ENCODE assay signal across 16 mouse cellular contexts in genomic region chr2:13169158-13169890, GRCm38 (mm10).
DNase-seq lines count a peak whose midpoint lies in the region; ATAC-seq and TF ChIP-seq lines count a peak whose summit lies in the region.
"Had no signal": no experiment of that assay in that cellular context is flagged by ENCODE, and none has a peak within 500 bp of the region (broad histone marks: within the 10 kb centered on the region; RNA-seq: fewer than 3 reads in every experiment).

No protein-coding gene starts in this region.

- H3K4me3 ChIP-seq in forebrain, postnatal 0 days (ENCODE audit: low read depth, low read length) = no peak overlapping the region
- H3K4me3 ChIP-seq: embryonic facial prominence, embryonic 13.5 days; forebrain, embryonic 12.5 days; heart, embryonic 10.5 days; hindbrain, embryonic 13.5 days had no signal

- peak; percentile 52; the same call in 1 of the 2 replicates for ATAC-seq in common myeloid progenitor, adult 5-6 weeks (replicated peaks; ENCODE audit: low read depth, poor library complexity, severe bottlenecking)
- peak; percentile 39; the same call in 1 of the 2 replicates for ATAC-seq in neutrophil, adult 5-6 weeks (ENCODE audit: extremely low read depth, insufficient number of reproducible peaks, low FRiP score, poor library complexity, severe bottlenecking)
- no peak for ATAC-seq in forebrain, postnatal 0 days
- ATAC-seq: forebrain, embryonic 16.5 days; hindbrain, postnatal 0 days had no signal

- no peaks in the 10 kb centered on the region for H3K9me3 ChIP-seq in forebrain, postnatal 0 days (ENCODE audit: low read length)
- H3K9me3 ChIP-seq: embryonic facial prominence, embryonic 13.5 days; forebrain, embryonic 12.5 days; heart, embryonic 10.5 days; hindbrain, embryonic 13.5 days had no signal

- H3K36me3 ChIP-seq in forebrain, postnatal 0 days (ENCODE audit: insufficient read depth) = no peaks in the 10 kb centered on the region
- H3K36me3 ChIP-seq: embryonic facial prominence, embryonic 13.5 days; forebrain, embryonic 12.5 days; hindbrain, embryonic 13.5 days had no signal

- no peaks in the 10 kb centered on the region for H3K4me1 ChIP-seq in forebrain, postnatal 0 days (ENCODE audit: insufficient read depth)
- H3K4me1 ChIP-seq: embryonic facial prominence, embryonic 13.5 days; heart, embryonic 10.5 days had no signal

- TF ChIP-seq CTCF in forebrain, postnatal 0 days (IDR thresholded peaks at IDR 0.05; ENCODE audit: low read depth) = no peak

- H3K27ac ChIP-seq in forebrain, postnatal 0 days (ENCODE audit: low read depth, low read length) = no peak overlapping the region
- H3K27ac ChIP-seq: embryonic facial prominence, embryonic 13.5 days; forebrain, embryonic 12.5 days; heart, embryonic 10.5 days; hindbrain, embryonic 13.5 days; hindbrain, postnatal 0 days had no signal

- peak; percentile 83 for DNase-seq in A20 (ENCODE audit: low read depth, low spot score)
- peak; percentile 31 to 49 for DNase-seq in B cell, adult 2 months
- DNase-seq in forebrain, postnatal 0 days = no peak
- no peak for DNase-seq in urinary bladder, postnatal 25 days (ENCODE audit: low spot score)
- no peak for DNase-seq in adrenal gland, adult 18-20 months (ENCODE audit: low spot score in 2 of 2)
- DNase-seq: cerebellum, adult 11-12 months; cerebellum, adult 9-10 months; gastrocnemius, postnatal 14 days had no signal

- no peak overlapping the region for H3K9ac ChIP-seq in forebrain, postnatal 0 days
- H3K9ac ChIP-seq: embryonic facial prominence, embryonic 13.5 days; forebrain, embryonic 12.5 days; hindbrain, embryonic 13.5 days had no signal

- H3K4me2 ChIP-seq in forebrain, postnatal 0 days (ENCODE audit: low read depth) = no peak overlapping the region
- H3K4me2 ChIP-seq: embryonic facial prominence, embryonic 13.5 days; forebrain, embryonic 12.5 days; hindbrain, embryonic 13.5 days had no signal

- 88% methylated on average over 4 of the region's 4 CpGs for WGBS in forebrain, postnatal 0 days

- no peaks in the 10 kb centered on the region for H3K27me3 ChIP-seq in forebrain, postnatal 0 days (ENCODE audit: insufficient read depth, low read length)
- H3K27me3 ChIP-seq: embryonic facial prominence, embryonic 13.5 days; forebrain, embryonic 12.5 days had no signal

Comparison
In these comparisons a context has a peak if more than half of its experiments do, and no peak if none do; other contexts are left out.
1. DNase-seq: peak in A20 (single experiment) and B cell, adult 2 months (2 of 2); none in forebrain, postnatal 0 days (single experiment), urinary bladder, postnatal 25 days (single experiment) and adrenal gland, adult 18-20 months (0 of 2).